In genomic region chr2:63459112-63459511, GRCm38 (mm10) we compare ENCODE assay signal across 15 mouse cellular contexts.
DNase-seq lines count a peak whose midpoint lies in the region; TF ChIP-seq lines count a peak whose summit lies in the region.
"Had no signal": no experiment of that assay in that cellular context is flagged by ENCODE, and none has a peak within 500 bp of the region (broad histone marks: within the 10 kb centered on the region; RNA-seq: fewer than 3 reads in every experiment).

No protein-coding gene starts in this region.

- H3K36me3 ChIP-seq in CH12.LX (replicated peaks in 1 of 2; ENCODE audit: control insufficient read depth in 1 of 2, insufficient read depth in 1 of 2, low read length in 1 of 2): no peaks in the 10 kb centered on the region
- no peaks in the 10 kb centered on the region for H3K36me3 ChIP-seq in forebrain, embryonic 10.5 days (replicated peaks)
- H3K36me3 ChIP-seq: G1E had no signal

- no peak for TF ChIP-seq CTCF in CH12.LX (conservative IDR thresholded peaks at IDR 0.05 in 1 of 2, IDR thresholded peaks at IDR 0.05 in 1 of 2; ENCODE audit: low read depth in 2 of 2, low read length in 2 of 2)

- in situ Hi-C loops in CH12.LX (cut with MboI; ENCODE audit: low pct_ligation_motif_present, low pct_unique_long_range_greater_than_20kb, low sequenced_read_pairs): no loop called here

- H3K27me3 ChIP-seq in CH12.LX (replicated peaks): no peaks in the 10 kb centered on the region
- no peaks in the 10 kb centered on the region for H3K27me3 ChIP-seq in forebrain, embryonic 10.5 days (ENCODE audit: poor library complexity, severe bottlenecking)

- peaks cover 4 to 30% of the 10 kb centered on the region in 2 experiments for H3K4me1 ChIP-seq in CH12.LX (ENCODE audit: control insufficient read depth in 1 of 2, insufficient read depth in 2 of 2)
- no peaks in the 10 kb centered on the region for H3K4me1 ChIP-seq in forebrain, embryonic 10.5 days

- no peak overlapping the region for H3K4me3 ChIP-seq in CH12.LX (replicated peaks in 1 of 3; ENCODE audit: low read depth in 2 of 3, low read length in 2 of 3, poor library complexity in 1 of 3)
- no peak overlapping the region for H3K4me3 ChIP-seq in forebrain, embryonic 10.5 days

- no peak for TF ChIP-seq POLR2A in CH12.LX (IDR thresholded peaks at IDR 0.05; ENCODE audit: low read depth, low read length)

- no peak overlapping the region for H3K9ac ChIP-seq in CH12.LX (ENCODE audit: insufficient read depth, low read depth)

- no peak for TF ChIP-seq RAD21 in CH12.LX (IDR thresholded peaks at IDR 0.05; ENCODE audit: low read depth, low read length)

- no peaks in the 10 kb centered on the region for H3K79me2 ChIP-seq in CH12.LX (replicated peaks; ENCODE audit: control insufficient read depth, extremely low read depth, insufficient read depth, poor library complexity, severe bottlenecking)

- WGBS in forebrain, embryonic 10.5 days: 91% methylated on average over 2 of the region's 2 CpGs

- dilution Hi-C loops in CH12.LX (cut with MboI; ENCODE audit: extremely low pct_ligation_motif_present, extremely low pct_unique_long_range_greater_than_20kb, low sequenced_read_pairs): no loop called here

- H3K27ac ChIP-seq in CH12.LX (ENCODE audit: insufficient read depth, low read depth): no peak overlapping the region
- no peak overlapping the region for H3K27ac ChIP-seq in forebrain, embryonic 10.5 days

- no peaks in the 10 kb centered on the region for H3K9me3 ChIP-seq in CH12.LX (replicated peaks; ENCODE audit: low read length)
- H3K9me3 ChIP-seq in forebrain, embryonic 10.5 days: no peaks in the 10 kb centered on the region
- H3K9me3 ChIP-seq: G1E had no signal

- DNase-seq in CH12.LX (ENCODE audit: extremely low read depth): peak; percentile 65
- no peak for DNase-seq in forebrain, embryonic 10.5 days (ENCODE audit: extremely low spot score, low spot score)
- DNase-seq: adrenal gland, adult 2 months; adrenal gland, adult 8-10 months; adrenal gland, postnatal 10 days; adrenal gland, postnatal 14 days; adrenal gland, postnatal 25 days; adrenal gland, postnatal 36 days; B cell, adult 2 months; cerebellum, adult 11 months; cerebellum, adult 11-12 months; cerebellum, adult 18-20 months; cerebellum, adult 2 months; cerebellum, adult 8-10 months had no signal

- peak; percentile 84 for TF ChIP-seq EP300 in CH12.LX (IDR thresholded peaks at IDR 0.05; ENCODE audit: low read length)

- no peak overlapping the region; the same call in 1 of the 2 replicates for H3K4me2 ChIP-seq in CH12.LX (ENCODE audit: insufficient read depth, low read depth, poor library complexity, severe bottlenecking)

TF ChIP-seq in CH12.LX, 34 proteins besides CTCF, POLR2A, EP300 and RAD21:
- TF ChIP-seq JUND (conservative IDR thresholded peaks at IDR 0.05; ENCODE audit: low read depth, low read length) (peak; percentile 79), CHD1 (IDR thresholded peaks at IDR 0.05; ENCODE audit: low read depth, low read length) (0 out of 2 replicates have a peak, but pooled peaks have one; percentile 37), POLR2AphosphoS2 (IDR thresholded peaks at IDR 0.05; ENCODE audit: low read depth, low read length) (no peak), RCOR1 (conservative IDR thresholded peaks at IDR 0.05; ENCODE audit: low read depth, low read length) (0 out of 2 replicates have a peak, but pooled peaks have one; percentile 62), USF1 (IDR thresholded peaks at IDR 0.05; ENCODE audit: low read depth, low read length) (no peak), MEF2A (IDR thresholded peaks at IDR 0.05; ENCODE audit: borderline replicate concordance, low read depth, low read length) (peak; percentile 89), MYC (IDR thresholded peaks at IDR 0.05; ENCODE audit: low read depth, low read length) (0 out of 2 replicates have a peak, but pooled peaks have one; percentile 8), JUN (IDR thresholded peaks at IDR 0.05; ENCODE audit: insufficient read depth, low read depth, low read length) (peak; percentile 71), IRF4 (IDR thresholded peaks at IDR 0.05; ENCODE audit: low read depth, low read length) (peak; percentile 90), ETS1 (conservative IDR thresholded peaks at IDR 0.05; ENCODE audit: low read depth, low read length) (peak; percentile 47; the same call in 1 of the 2 replicates), MAZ (IDR thresholded peaks at IDR 0.05; ENCODE audit: low read depth, low read length) (no peak), SIN3A (IDR thresholded peaks at IDR 0.05; ENCODE audit: low read length) (peak; percentile 31; the same call in 1 of the 2 replicates)
TF ChIP-seq in CH12.LX: peak in this region for 9.
